In genomic region chr5:122111091-122111932, GRCm38 (mm10) we compare ENCODE assay signal across 16 mouse cellular contexts. TPM values are rescaled to one million over a fixed set of nuclear protein-coding genes. Genes with fewer than 3 reads are reported as not detected.
DNase-seq lines count a peak whose midpoint lies in the region; ATAC-seq and TF ChIP-seq lines count a peak whose summit lies in the region.
"Had no signal": no experiment of that assay in that cellular context is flagged by ENCODE, and none has a peak within 500 bp of the region (broad histone marks: within the 10 kb centered on the region; RNA-seq: fewer than 3 reads in every experiment).

No protein-coding gene starts in this region.

- H3K9ac ChIP-seq in liver, embryonic 11.5 days (ENCODE audit: low read depth, low read length), result no peak overlapping the region
- H3K9ac ChIP-seq in ES-E14 (ENCODE audit: insufficient read depth, low read depth, low read length, poor library complexity, severe bottlenecking), result peak overlapping the region; percentile 45
- no peak overlapping the region for H3K9ac ChIP-seq in heart, postnatal 0 days (replicated peaks; ENCODE audit: low read depth, low read length)
- H3K9ac ChIP-seq: neural tube, embryonic 12.5 days had no signal

- no peaks in the 10 kb centered on the region for H3K9me3 ChIP-seq in liver, embryonic 11.5 days (ENCODE audit: control insufficient read depth, low read length)
- no peaks in the 10 kb centered on the region for H3K9me3 ChIP-seq in ES-E14 (ENCODE audit: control insufficient read depth, insufficient read depth, low read depth, low read length)
- H3K9me3 ChIP-seq in heart, postnatal 0 days (replicated peaks; ENCODE audit: control insufficient read depth, low read length), result no peaks in the 10 kb centered on the region
- H3K9me3 ChIP-seq: neural tube, embryonic 12.5 days had no signal

- TF ChIP-seq EP300 in heart, postnatal 0 days (IDR thresholded peaks at IDR 0.05; ENCODE audit: low read depth), result no peak; the same call in 1 of the 2 replicates

- H3K36me3 ChIP-seq in liver, embryonic 11.5 days (ENCODE audit: control insufficient read depth, insufficient read depth, low read length), result no peaks in the 10 kb centered on the region
- no peaks in the 10 kb centered on the region for H3K36me3 ChIP-seq in ES-E14 (ENCODE audit: control insufficient read depth, insufficient read depth, low read length, poor library complexity, severe bottlenecking)
- H3K36me3 ChIP-seq in heart, postnatal 0 days (replicated peaks; ENCODE audit: control insufficient read depth, insufficient read depth, low read length), result peaks cover 11% of the 10 kb centered on the region
- H3K36me3 ChIP-seq: neural tube, embryonic 12.5 days had no signal

- H3K27me3 ChIP-seq in liver, embryonic 11.5 days (replicated peaks; ENCODE audit: control insufficient read depth, insufficient read depth, low read length), result no peaks in the 10 kb centered on the region; the same call in 1 of the 2 replicates
- no peaks in the 10 kb centered on the region for H3K27me3 ChIP-seq in heart, postnatal 0 days (ENCODE audit: control insufficient read depth, insufficient read depth, low read length)
- H3K27me3 ChIP-seq: neural tube, embryonic 12.5 days had no signal

- no peak overlapping the region for H3K27ac ChIP-seq in gastrocnemius, adult 2 months
- H3K27ac ChIP-seq in liver, embryonic 11.5 days (ENCODE audit: low read depth, low read length), result no peak overlapping the region
- no peak overlapping the region for H3K27ac ChIP-seq in ES-E14 (ENCODE audit: insufficient read depth, low read depth, low read length, poor library complexity, severe bottlenecking)
- H3K27ac ChIP-seq in heart, postnatal 0 days (ENCODE audit: low read depth), result peak overlapping the region; percentile 59
- H3K27ac ChIP-seq: neural tube, embryonic 12.5 days had no signal

- 0 out of 2 replicates have a peak, but pooled peaks have one; percentile 8 for TF ChIP-seq CTCF in gastrocnemius, adult 2 months (IDR thresholded peaks at IDR 0.05)
- TF ChIP-seq CTCF in heart, postnatal 0 days (IDR thresholded peaks at IDR 0.05; ENCODE audit: low read depth), result peak; percentile 25

- peak overlapping the region; percentile 15; the same call in 1 of the 2 replicates for H3K4me2 ChIP-seq in liver, embryonic 11.5 days
- H3K4me2 ChIP-seq in heart, postnatal 0 days (ENCODE audit: low read depth, low read length), result no peak overlapping the region
- H3K4me2 ChIP-seq: neural tube, embryonic 12.5 days had no signal

- H3K4me1 ChIP-seq in liver, embryonic 11.5 days (replicated peaks; ENCODE audit: control insufficient read depth, insufficient read depth, low read length), result peaks cover 4% of the 10 kb centered on the region; the same call in 1 of the 2 replicates
- peaks cover 0 to 13% of the 10 kb centered on the region in 2 experiments; a peak in 2 of 4 replicates for H3K4me1 ChIP-seq in ES-E14 (ENCODE audit: control insufficient read depth in 2 of 2, insufficient read depth in 2 of 2, low read length in 2 of 2, poor library complexity in 1 of 2)
- H3K4me1 ChIP-seq in heart, postnatal 0 days (ENCODE audit: control insufficient read depth, insufficient read depth), result no peaks in the 10 kb centered on the region
- H3K4me1 ChIP-seq: neural tube, embryonic 12.5 days had no signal

- peak; percentile 17 for DNase-seq in gastrocnemius, adult 2 months
- no peak for DNase-seq in gastrocnemius, postnatal 36 days
- no peak for DNase-seq in liver, embryonic 11.5 days (ENCODE audit: low spot score)
- DNase-seq in liver, result no peak
- DNase-seq in ES-E14 (ENCODE audit: low read depth, low spot score), result no peak
- no peak for DNase-seq in heart, postnatal 0 days (ENCODE audit: low spot score)
- no peak for DNase-seq in layer of hippocampus, adult 9-11 months
- DNase-seq: cerebellum, postnatal 36 days; gastrocnemius, postnatal 25 days; right cerebral cortex, postnatal 14 days had no signal

- H3K4me3 ChIP-seq in gastrocnemius, adult 2 months, result no peak overlapping the region
- no peak overlapping the region for H3K4me3 ChIP-seq in liver, embryonic 11.5 days (ENCODE audit: low read depth, low read length)
- peak overlapping the region; percentile 5 to 45 for H3K4me3 ChIP-seq in ES-E14 (ENCODE audit: insufficient read depth in 1 of 2, low read depth in 1 of 2, low read length in 2 of 2, poor library complexity in 1 of 2, severe bottlenecking in 1 of 2)
- H3K4me3 ChIP-seq in heart, postnatal 0 days (ENCODE audit: low read depth, low read length), result no peak overlapping the region
- H3K4me3 ChIP-seq: erythroblast, embryonic 14.5 days; neural tube, embryonic 12.5 days had no signal

- intact Hi-C loops in gastrocnemius, adult 2 months (cut with DNase I), result no loop called here
- intact Hi-C loops in gastrocnemius, postnatal 36 days (cut with DNase I), result no loop called here

- 65% methylated on average over 26 of the region's 26 CpGs for WGBS in liver, embryonic 11.5 days
- 48% methylated on average over 26 of the region's 26 CpGs for WGBS in heart, postnatal 0 days

- in situ Hi-C loops in ES-E14 (cut with MboI; ENCODE audit: low sequenced_read_pairs in 2 of 2, unreplicated experiment in 2 of 2), result no loop called here

- no peak for ATAC-seq in liver, embryonic 11.5 days (replicated peaks; ENCODE audit: low FRiP score)
- peak; percentile 3 for ATAC-seq in heart, postnatal 0 days (ENCODE audit: insufficient read depth, low read depth)
- no peak for ATAC-seq in CD4-positive, CD25-positive, alpha-beta regulatory T cell, adult 4 months

TF ChIP-seq in ES-E14, 5 proteins besides CTCF, POLR2A, EP300 and RAD21:
- no peak for TF ChIP-seq HCFC1 (IDR thresholded peaks at IDR 0.05; ENCODE audit: borderline replicate concordance, insufficient read depth, low read length)
- no peak for TF ChIP-seq MAFK (IDR thresholded peaks at IDR 0.05; ENCODE audit: insufficient read depth, low read depth, low read length)
- TF ChIP-seq CHD2 (IDR thresholded peaks at IDR 0.05; ENCODE audit: low read depth, low read length), result no peak
- TF ChIP-seq ZNF384 (IDR thresholded peaks at IDR 0.05; ENCODE audit: low read depth, low read length), result no peak
- TF ChIP-seq ZC3H11A (IDR thresholded peaks at IDR 0.05; ENCODE audit: borderline replicate concordance, low read depth, low read length), result no peak
TF ChIP-seq in ES-E14: peak in this region for 0.

RNA-seq across cellular contexts. Expression of gene Myl2, which starts 10.6 kb away (rescaled TPM):
- 1,000 to 10,000 TPM in 1 of 2 experiments, 100 to 1,000 TPM in 1; 776 to 2,566 TPM for total RNA-seq in gastrocnemius, adult 2 months (2021)
- 1,000 to 10,000 TPM in 1 of 2 experiments, 100 to 1,000 TPM in 1; 404 to 1,700 TPM for total RNA-seq in gastrocnemius, postnatal 36 days (2021)
- polyA plus RNA-seq in liver, embryonic 11.5 days (2014; fragmentation: Nextera tagmentation; extraction: Ambion mirVana), result 9.9 and 20.9 TPM in 2 replicates
- 0.89 TPM in 1 of 2 replicates, not detected in the other for total RNA-seq in ES-E14 (2012; rRNA removed)
- 7,568 and 8,637 TPM in 2 replicates for total RNA-seq in heart, postnatal 0 days (2014; rRNA removed; ENCODE audit: low replicate concordance)
- 15,488 and 15,525 TPM in 2 replicates for polyA plus RNA-seq in heart, postnatal 0 days (2015; fragmentation: Nextera tagmentation; extraction: Ambion mirVana)
- polyA plus RNA-seq in CD4-positive, CD25-positive, alpha-beta regulatory T cell, adult 4 months (2017; shearing (Covaris generic)), result not detected
- total RNA-seq: megakaryocyte progenitor cell, adult 5-6 weeks had no signal
- polyA plus RNA-seq: C2C12; erythroblast, embryonic 14.5 days had no signal

RNA-seq across cellular contexts. Expression of gene Ccdc63, which starts 29.3 kb away (rescaled TPM):
- total RNA-seq in gastrocnemius, adult 2 months (2021), result not detected
- total RNA-seq in gastrocnemius, postnatal 36 days (2021), result not detected
- 0.32 and 0.39 TPM in 2 replicates for polyA plus RNA-seq in liver, embryonic 11.5 days (2014; fragmentation: Nextera tagmentation; extraction: Ambion mirVana)
- 1.7 and 2.2 TPM in 2 replicates for total RNA-seq in ES-E14 (2012; rRNA removed)
- not detected in 2 replicates for total RNA-seq in heart, postnatal 0 days (2014; rRNA removed; ENCODE audit: low replicate concordance)
- 0.26 and 0.27 TPM in 2 replicates for polyA plus RNA-seq in heart, postnatal 0 days (2015; fragmentation: Nextera tagmentation; extraction: Ambion mirVana)
- under 1 TPM in 1 of 2 experiments, not detected in 1; 0.75 TPM for polyA plus RNA-seq in CD4-positive, CD25-positive, alpha-beta regulatory T cell, adult 4 months (2017; shearing (Covaris generic))
- total RNA-seq: gastrocnemius, postnatal 25 days had no signal
- polyA plus RNA-seq: C2C12; erythroblast, embryonic 14.5 days; neural tube, embryonic 12.5 days; stomach, embryonic 16.5 days had no signal

RNA-seq across cellular contexts. Expression of gene Ppp1cc, which starts 46.8 kb away (rescaled TPM):
- 100 to 1,000 TPM; 154 to 155 TPM for total RNA-seq in gastrocnemius, adult 2 months (2021)
- total RNA-seq in gastrocnemius, postnatal 36 days (2021), result 100 to 1,000 TPM; 138 to 139 TPM
- polyA plus RNA-seq in liver, embryonic 11.5 days (2014; fragmentation: Nextera tagmentation; extraction: Ambion mirVana), result 276 and 285 TPM in 2 replicates
- total RNA-seq in ES-E14 (2012; rRNA removed), result 245 and 265 TPM in 2 replicates
- total RNA-seq in heart, postnatal 0 days (2014; rRNA removed; ENCODE audit: low replicate concordance), result 199 and 295 TPM in 2 replicates
- polyA plus RNA-seq in heart, postnatal 0 days (2015; fragmentation: Nextera tagmentation; extraction: Ambion mirVana), result 146 and 157 TPM in 2 replicates
- polyA plus RNA-seq in CD4-positive, CD25-positive, alpha-beta regulatory T cell, adult 4 months (2017; shearing (Covaris generic)), result 10 to 100 TPM; 34.6 to 82.0 TPM

Comparison
In these comparisons a context has a peak if more than half of its experiments do, and no peak if none do; other contexts are left out.
1. H3K4me3 ChIP-seq: peak in ES-E14 (2 of 2); none in gastrocnemius, adult 2 months (single experiment), liver, embryonic 11.5 days (single experiment) and heart, postnatal 0 days (single experiment).
2. RNA of gene Myl2, which starts 10.6 kb away (total RNA-seq): 7,568 to 8,637 TPM in heart, postnatal 0 days, 776 to 2,566 TPM in gastrocnemius, adult 2 months and 404 to 1,700 TPM in gastrocnemius, postnatal 36 days; 0.89 TPM in ES-E14; every median in the first group is over 100 times any median in the second.